Mouse (Mus musculus) megakaryocyte, embryonic 14.5 days (primary cell): ENCODE results near the gene Myl6b.

Experiments used
- FLI1 ChIP-seq: IDR thresholded peaks from 2 replicates; pipeline ENCODE4 v1.6.1; 2012; ENCODE audit warnings: low read length, inconsistent platforms, mixed read lengths
- GATA1 ChIP-seq: IDR thresholded peaks from 3 replicates; pipeline ENCODE4 v1.6.1; 2012; ENCODE audit warnings: mixed read lengths, low read length, inconsistent platforms, borderline replicate concordance

DNA sequence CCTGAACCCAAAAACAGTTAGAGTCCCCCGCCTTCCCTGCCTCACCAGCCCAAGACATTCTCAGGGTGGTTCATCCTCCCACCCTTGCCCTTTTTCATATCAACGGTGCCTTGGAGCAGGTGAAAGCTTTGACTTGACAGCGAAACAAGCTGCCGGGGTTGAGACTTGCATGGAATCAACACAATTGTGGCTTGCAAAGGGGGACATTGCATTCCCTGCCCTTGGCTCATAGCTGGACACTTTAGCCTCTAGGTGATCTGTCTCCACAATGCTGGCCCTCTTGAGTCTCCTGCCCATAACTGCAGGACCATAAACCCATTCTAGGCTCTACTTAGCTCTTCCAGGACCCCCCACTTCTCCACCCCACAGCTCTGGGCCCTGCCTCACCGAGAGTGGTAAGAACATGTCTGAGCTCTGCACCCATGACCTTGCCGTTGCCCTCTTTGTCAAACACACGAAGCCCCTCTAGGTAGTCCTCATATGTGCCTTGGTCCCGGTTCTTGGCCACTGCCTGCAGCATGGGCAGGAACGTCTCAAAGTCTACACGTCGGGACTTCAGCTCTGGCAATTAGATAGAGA lies 3.7 kb downstream of the Myl6b start:
- no peak for TF ChIP-seq GATA1
- TF ChIP-seq FLI1 = no peak
